Mouse (Mus musculus) kidney, embryonic 14.5 days (tissue): Measurements from ENCODE around the gene Fxyd1. TPM values are rescaled to one million over a fixed set of nuclear protein-coding genes. Genes with fewer than 3 reads are reported as not detected.

Source experiments
- ATAC-seq: fragments of 200-750 bp; cut with Nextera tagmentation; 2 replicates; pipeline ENCODE4 v1.8.0; 2017; ENCODE audit warnings: moderate number of reproducible peaks, mild to moderate bottlenecking, moderate TSS enrichment, moderate library complexity; ENCODE audit not compliant: low FRiP score, low TSS enrichment
- H3K27ac ChIP-seq: fragments of 300-500 bp; sonication (generic); 2 replicates; pipeline ENCODE4 v1.5.1; 2014; ENCODE audit warnings: low read depth, mild to moderate bottlenecking, low read length, moderate library complexity, mixed read lengths
- H3K27me3 ChIP-seq: fragments of 300-500 bp; sonication (generic); 2 replicates; pipeline ENCODE4 v1.6.1; 2014; ENCODE audit warnings: mild to moderate bottlenecking, low read length; ENCODE audit not compliant: control insufficient read depth, insufficient read depth
- H3K36me3 ChIP-seq: fragments of 300-500 bp; sonication (generic); 2 replicates; pipeline ENCODE4 v1.6.1; 2014; ENCODE audit warnings: low read length, mixed read lengths; ENCODE audit not compliant: control insufficient read depth, insufficient read depth
- H3K4me1 ChIP-seq: fragments of 300-500 bp; sonication (generic); 2 replicates; pipeline ENCODE4 v1.6.1; 2014; ENCODE audit warnings: low read length, mixed read lengths; ENCODE audit not compliant: control insufficient read depth, insufficient read depth
- H3K4me2 ChIP-seq: fragments of 300-500 bp; sonication (generic); replicated peaks from 2 replicates; pipeline ENCODE4 v1.6.1; 2014; ENCODE audit warnings: low read depth, mild to moderate bottlenecking, low read length
- H3K4me3 ChIP-seq: fragments of 300-500 bp; sonication (generic); 2 replicates; pipeline ENCODE4 v1.5.1; 2014; ENCODE audit warnings: mild to moderate bottlenecking, low read length
- H3K9ac ChIP-seq: fragments of 300-500 bp; sonication (generic); 2 replicates; pipeline ENCODE4 v1.6.1; 2014; ENCODE audit warnings: low read depth, mild to moderate bottlenecking, low read length, moderate library complexity
- H3K9me3 ChIP-seq: fragments of 300-500 bp; sonication (generic); 2 replicates; pipeline ENCODE4 v1.6.1; 2016; ENCODE audit warnings: low read length; ENCODE audit not compliant: control insufficient read depth
- WGBS: fragments of 180-500 bp; shearing (Covaris S2); extraction: QIAGEN DNeasy Blood & Tissue Kit; methylation state at CpG from one replicate; pipeline ENCODE4 v1.1.7; 2014; 5-methylcytosine and 5-hydroxymethylcytosine counted together
- polyA plus RNA-seq: library from polyadenylated mRNA; unstranded; fragments of >200 nt; fragmentation: Nextera tagmentation; extraction: Ambion mirVana; gene quantifications from 2 replicates; pipeline ENCODE4 v1.2.1, GENCODE M21; 2014

Fxyd1 gene
- polyA plus RNA-seq, 1 experiment from 2014 or later: 29.8 TPM

- peaks cover 9% of the 10 kb centered on the region; the same call in 1 of the 2 replicates for H3K4me1 ChIP-seq
- no peak overlapping the region for H3K27ac ChIP-seq
- H3K4me3 ChIP-seq: no peak overlapping the region
- 72% methylated on average over 12 of the region's 12 CpGs for WGBS
- H3K9me3 ChIP-seq: no peaks in the 10 kb centered on the region
- H3K36me3 ChIP-seq: no peaks in the 10 kb centered on the region
- peaks cover 12% of the 10 kb centered on the region for H3K27me3 ChIP-seq
- H3K9ac ChIP-seq: no peak overlapping the region
- no peak overlapping the region for H3K4me2 ChIP-seq
- no peak for ATAC-seq
Measured at GRCm38 (mm10) chr7:31040281-31041022, 16.5 kb downstream of the Fxyd1 start.

- Histone ChIP-seq H3K9ac (no peak overlapping the region), H3K27me3 (peaks cover 12% of the 10 kb centered on the region), H3K27ac (no peak overlapping the region), H3K36me3 (no peaks in the 10 kb centered on the region), H3K9me3 (no peaks in the 10 kb centered on the region), H3K4me2 (no peak overlapping the region), H3K4me3 (no peak overlapping the region), H3K4me1 (peaks cover 9% of the 10 kb centered on the region; the same call in 1 of the 2 replicates)
- no peak for ATAC-seq
- 87% methylated on average over 4 of the region's 4 CpGs for WGBS
Measured at GRCm38 (mm10) chr7:31039011-31039410, 18.0 kb downstream of the Fxyd1 start.

GRCm38 (mm10) chr7:31037675-31038074 lies 19.3 kb downstream of the Fxyd1 start:
- Histone ChIP-seq H3K4me2 (no peak overlapping the region), H3K36me3 (no peaks in the 10 kb centered on the region), H3K9ac (no peak overlapping the region), H3K4me3 (no peak overlapping the region), H3K4me1 (peaks cover 9% of the 10 kb centered on the region; the same call in 1 of the 2 replicates), H3K9me3 (no peaks in the 10 kb centered on the region), H3K27me3 (peaks cover 8% of the 10 kb centered on the region; the same call in 1 of the 2 replicates), H3K27ac (no peak overlapping the region)
- no peak for ATAC-seq
- 78% methylated on average over 2 of the region's 2 CpGs for WGBS

- Histone ChIP-seq H3K4me2 (no peak overlapping the region), H3K27me3 (peaks cover 5% of the 10 kb centered on the region; the same call in 1 of the 2 replicates), H3K27ac (no peak overlapping the region), H3K4me3 (no peak overlapping the region), H3K36me3 (no peaks in the 10 kb centered on the region), H3K4me1 (peaks cover 7% of the 10 kb centered on the region; the same call in 1 of the 2 replicates), H3K9me3 (no peaks in the 10 kb centered on the region), H3K9ac (no peak overlapping the region)
- no peak for ATAC-seq
- WGBS: 81% methylated on average over 7 of the region's 7 CpGs
Measured at GRCm38 (mm10) chr7:31036917-31037316, 20.1 kb downstream of the Fxyd1 start.

- no peak overlapping the region for H3K4me3 ChIP-seq
- 84% methylated on average over 11 of the region's 11 CpGs for WGBS
- no peak overlapping the region for H3K4me2 ChIP-seq
- H3K36me3 ChIP-seq: no peaks in the 10 kb centered on the region
- H3K27ac ChIP-seq: no peak overlapping the region
- H3K9me3 ChIP-seq: no peaks in the 10 kb centered on the region
- no peak for ATAC-seq
- H3K4me1 ChIP-seq: no peaks in the 10 kb centered on the region
- H3K9ac ChIP-seq: no peak overlapping the region
- no peaks in the 10 kb centered on the region for H3K27me3 ChIP-seq
Measured at GRCm38 (mm10) chr7:31035291-31035690, 21.7 kb downstream of the Fxyd1 start.

DNA sequence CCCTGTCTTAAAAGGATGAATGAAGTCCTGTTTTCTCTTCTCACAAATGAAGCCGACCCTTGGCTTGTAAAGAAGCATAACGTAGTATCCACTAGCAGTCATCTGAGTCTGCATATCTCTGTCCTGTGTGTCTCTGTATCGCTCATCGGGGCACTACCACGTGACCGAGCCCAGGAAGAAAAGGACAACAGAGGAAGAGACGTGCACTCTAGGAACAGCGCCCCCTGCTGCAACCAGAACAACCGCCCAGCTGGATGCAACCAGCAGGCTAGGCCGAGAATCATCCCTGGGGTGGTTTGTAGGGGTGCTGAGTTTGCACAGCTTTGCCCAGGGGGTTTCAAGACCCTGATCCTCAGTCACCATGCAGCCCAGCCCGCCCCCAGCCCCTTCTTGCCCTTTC lies 22.2 kb downstream of the Fxyd1 start:
- H3K4me3 ChIP-seq: no peak overlapping the region
- no peaks in the 10 kb centered on the region for H3K9me3 ChIP-seq
- no peak overlapping the region for H3K9ac ChIP-seq
- no peaks in the 10 kb centered on the region for H3K36me3 ChIP-seq
- H3K4me1 ChIP-seq: no peaks in the 10 kb centered on the region
- no peaks in the 10 kb centered on the region for H3K27me3 ChIP-seq
- no peak overlapping the region for H3K4me2 ChIP-seq
- H3K27ac ChIP-seq: no peak overlapping the region
- 70% methylated on average over 11 of the region's 11 CpGs for WGBS
- ATAC-seq: no peak

- Histone ChIP-seq H3K4me1 (no peaks in the 10 kb centered on the region), H3K36me3 (no peaks in the 10 kb centered on the region), H3K9me3 (no peaks in the 10 kb centered on the region), H3K4me2 (no peak overlapping the region), H3K4me3 (no peak overlapping the region), H3K27ac (no peak overlapping the region), H3K27me3 (no peaks in the 10 kb centered on the region), H3K9ac (no peak overlapping the region)
- ATAC-seq: 0 out of 2 replicates have a peak, but pooled peaks have one; percentile 9
- 52% methylated on average over 9 of the region's 9 CpGs for WGBS
Measured at GRCm38 (mm10) chr7:31033409-31034165, 23.4 kb downstream of the Fxyd1 start.

DNA sequence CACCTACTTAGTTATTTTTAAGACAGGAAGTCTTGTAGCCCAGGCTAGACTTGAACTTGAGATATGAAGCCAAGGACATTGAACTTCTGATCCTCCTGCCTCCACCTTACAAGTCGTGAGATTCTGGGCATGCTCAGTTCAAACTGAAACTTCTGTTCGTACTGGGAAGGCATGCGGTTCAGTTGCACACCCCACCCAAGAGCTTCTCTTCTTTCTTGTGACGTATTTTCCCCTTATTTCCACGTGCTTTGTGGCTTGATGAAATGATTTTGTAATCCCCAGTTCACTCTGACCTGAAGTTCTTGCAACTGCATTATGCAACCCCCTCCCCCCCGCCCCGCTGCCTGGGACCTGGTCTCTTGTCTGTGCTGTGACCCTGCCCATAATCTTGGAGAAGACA lies 25.3 kb downstream of the Fxyd1 start:
- Histone ChIP-seq H3K9me3 (no peaks in the 10 kb centered on the region), H3K4me3 (no peak overlapping the region), H3K27me3 (no peaks in the 10 kb centered on the region), H3K9ac (no peak overlapping the region), H3K27ac (no peak overlapping the region), H3K36me3 (no peaks in the 10 kb centered on the region), H3K4me2 (no peak overlapping the region), H3K4me1 (no peaks in the 10 kb centered on the region)
- ATAC-seq: no peak
- 79% methylated on average over 7 of the region's 7 CpGs for WGBS

DNA sequence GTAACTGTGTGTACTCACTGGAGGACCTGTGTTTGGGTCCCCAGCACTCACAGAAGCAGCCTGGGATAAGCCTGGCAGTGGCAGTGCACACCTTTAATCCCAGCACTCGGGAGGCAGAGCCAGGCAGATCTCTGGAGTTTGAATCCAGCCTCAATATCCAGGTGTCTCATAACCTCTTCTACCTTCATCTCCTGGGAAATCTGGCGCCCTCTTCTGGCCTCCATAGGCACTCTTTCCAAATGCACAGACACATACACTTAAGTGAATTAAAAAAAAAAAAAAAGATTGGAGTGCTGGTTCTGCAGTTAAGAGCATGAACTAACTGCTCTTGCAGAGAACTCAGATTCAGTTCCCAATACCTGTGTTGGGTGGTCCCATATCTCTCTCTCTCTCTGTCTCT lies 26.3 kb downstream of the Fxyd1 start:
- Histone ChIP-seq H3K27me3 (no peaks in the 10 kb centered on the region), H3K36me3 (no peaks in the 10 kb centered on the region), H3K4me3 (no peak overlapping the region), H3K9me3 (no peaks in the 10 kb centered on the region), H3K27ac (no peak overlapping the region), H3K9ac (no peak overlapping the region), H3K4me2 (no peak overlapping the region), H3K4me1 (no peaks in the 10 kb centered on the region)
- WGBS: 68% methylated on average over 2 of the region's 2 CpGs
- ATAC-seq: no peak
